Mouse (Mus musculus): Measurements from ENCODE around the gene Brms1l. TPM values are rescaled to one million over a fixed set of nuclear protein-coding genes. Genes with fewer than 3 reads are reported as not detected.

Gene Brms1l
- 19.2 and 21.1 TPM in 2 replicates for polyA plus RNA-seq (2015; fragmentation: Nextera tagmentation; extraction: Ambion mirVana)

GRCm38 (mm10) chr12:55836199-55836951 lies at the start of gene Brms1l:
Gene Brms1l (plus strand): TSS chr12:55836324.

GRCm38 (mm10) chr12:55820661-55821314 lies 15.3 kb upstream of the Brms1l start, which contains the start of gene Ralgapa1:
Gene Ralgapa1 (minus strand): TSS chr12:55821167.

Small RNA genes within 50 kb of the gene (microRNA-seq; reads per million reads assigned to microRNA genes)
- not detected for gene Gm23394

Other genes starting within 250 kb of the Brms1l start
- 0.07 TPM in 1 of 2 replicates, not detected in the other for gene Insm2, start 236.9 kb upstream of the Brms1l start, polyA plus RNA-seq (2015; fragmentation: Nextera tagmentation; extraction: Ambion mirVana)
- gene Ralgapa1, start 15.2 kb upstream of the Brms1l start, polyA plus RNA-seq (2015; fragmentation: Nextera tagmentation; extraction: Ambion mirVana) = 8.6 and 9.9 TPM in 2 replicates